Mouse (Mus musculus) neural tube, embryonic 11.5 days (tissue): ENCODE data around the gene Efcc1. TPM values are rescaled to one million over a fixed set of nuclear protein-coding genes. Genes with fewer than 3 reads are reported as not detected.

ENCODE experiments used
- ATAC-seq: fragments of 200-750 bp; cut with Nextera tagmentation; 2 replicates; pipeline ENCODE4 v1.8.0; 2017; ENCODE audit warnings: moderate number of reproducible peaks, mild to moderate bottlenecking, moderate TSS enrichment, moderate library complexity; ENCODE audit not compliant: insufficient read depth, low FRiP score, low TSS enrichment
- DNase-seq: peaks from one replicate; pipeline ENCODE4 v3.0.0-alpha.2; 2015; ENCODE audit warnings: low spot score
- H3K27ac ChIP-seq: fragments of 300-500 bp; sonication (generic); 2 replicates; pipeline ENCODE4 v1.5.1; 2014; ENCODE audit warnings: low read depth, mild to moderate bottlenecking, low read length
- H3K27me3 ChIP-seq: fragments of 300-500 bp; sonication (generic); 2 replicates; pipeline ENCODE4 v1.6.1; 2014; ENCODE audit warnings: mild to moderate bottlenecking, low read length, mixed read lengths; ENCODE audit not compliant: control insufficient read depth, insufficient read depth
- H3K36me3 ChIP-seq: fragments of 300-500 bp; sonication (generic); 2 replicates; pipeline ENCODE4 v1.6.1; 2014; ENCODE audit warnings: mild to moderate bottlenecking, low read length, moderate library complexity, mixed read lengths; ENCODE audit not compliant: control insufficient read depth, insufficient read depth
- H3K4me1 ChIP-seq: fragments of 300-500 bp; sonication (generic); 2 replicates; pipeline ENCODE4 v1.6.1; 2014; ENCODE audit warnings: low read length, mixed read lengths; ENCODE audit not compliant: control insufficient read depth, insufficient read depth
- H3K4me2 ChIP-seq: fragments of 300-500 bp; sonication (generic); 2 replicates; pipeline ENCODE4 v1.6.1; 2014; ENCODE audit warnings: low read depth, mild to moderate bottlenecking, moderate library complexity
- H3K4me3 ChIP-seq: fragments of 300-500 bp; sonication (generic); 2 replicates; pipeline ENCODE4 v1.5.1; 2014; ENCODE audit warnings: low read depth, low read length
- H3K9ac ChIP-seq: fragments of 300-500 bp; sonication (generic); 2 replicates; pipeline ENCODE4 v1.6.1; 2014; ENCODE audit warnings: mild to moderate bottlenecking, low read length
- H3K9me3 ChIP-seq: fragments of 300-500 bp; sonication (generic); 2 replicates; pipeline ENCODE4 v1.6.1; 2016; ENCODE audit warnings: low read length; ENCODE audit not compliant: control insufficient read depth
- WGBS: fragments of 180-500 bp; shearing (Covaris S2); extraction: QIAGEN DNeasy Blood & Tissue Kit; methylation state at CpG from one replicate; pipeline ENCODE4 v1.1.7; 2014; 5-methylcytosine and 5-hydroxymethylcytosine counted together
- polyA plus RNA-seq: library from polyadenylated mRNA; unstranded; fragments of >200 nt; fragmentation: Nextera tagmentation; extraction: Ambion mirVana; gene quantifications from 2 replicates; pipeline ENCODE4 v1.2.1, GENCODE M21; 2014

Efcc1 gene
- polyA plus RNA-seq, 1 experiment from 2014 or later, result 6.4 TPM

GRCm38 (mm10) chr6:87748078-87748477 lies 17.4 kb downstream of the Efcc1 start:
- 86% methylated on average over 2 of the region's 2 CpGs for WGBS
- H3K27me3 ChIP-seq, result no peaks in the 10 kb centered on the region

GRCm38 (mm10) chr6:87748531-87748930 lies 17.9 kb downstream of the Efcc1 start:
- H3K4me3 ChIP-seq, result no peak overlapping the region
- no peaks in the 10 kb centered on the region for H3K27me3 ChIP-seq
- no peaks in the 10 kb centered on the region for H3K36me3 ChIP-seq
- H3K4me1 ChIP-seq, result no peaks in the 10 kb centered on the region
- WGBS, result 89% methylated on average over 6 of the region's 6 CpGs
- H3K9ac ChIP-seq, result no peak overlapping the region
- no peak for DNase-seq
- no peak for ATAC-seq
- no peaks in the 10 kb centered on the region for H3K9me3 ChIP-seq
- H3K27ac ChIP-seq, result no peak overlapping the region
- H3K4me2 ChIP-seq, result no peak overlapping the region

More at GRCm38 (mm10) chr6:87748078-87748477, 17.4 kb downstream of the Efcc1 start:
- DNase-seq (no peak), ATAC-seq (no peak)
- Histone ChIP-seq H3K9me3 (no peaks in the 10 kb centered on the region), H3K9ac (no peak overlapping the region), H3K4me2 (no peak overlapping the region), H3K4me1 (no peaks in the 10 kb centered on the region), H3K27ac (no peak overlapping the region), H3K36me3 (no peaks in the 10 kb centered on the region), H3K4me3 (no peak overlapping the region)

- H3K27me3 ChIP-seq, result no peaks in the 10 kb centered on the region
- WGBS, result 90% methylated on average over 8 of the region's 8 CpGs
- ATAC-seq, result no peak
Measured at GRCm38 (mm10) chr6:87750184-87750910, 19.7 kb downstream of the Efcc1 start.

GRCm38 (mm10) chr6:87751574-87751973 lies 20.9 kb downstream of the Efcc1 start:
- no peaks in the 10 kb centered on the region for H3K9me3 ChIP-seq
- no peak overlapping the region for H3K27ac ChIP-seq
- no peaks in the 10 kb centered on the region for H3K27me3 ChIP-seq
- no peaks in the 10 kb centered on the region for H3K4me1 ChIP-seq
- ATAC-seq, result no peak
- no peak overlapping the region for H3K4me3 ChIP-seq
- H3K4me2 ChIP-seq, result no peak overlapping the region
- H3K9ac ChIP-seq, result no peak overlapping the region
- 88% methylated on average over 6 of the region's 6 CpGs for WGBS
- H3K36me3 ChIP-seq, result peaks cover 4% of the 10 kb centered on the region; the same call in 1 of the 2 replicates
- DNase-seq, result no peak

More at GRCm38 (mm10) chr6:87750184-87750910, 19.7 kb downstream of the Efcc1 start:
- Histone ChIP-seq H3K36me3 (no peaks in the 10 kb centered on the region), H3K4me3 (no peak overlapping the region), H3K4me1 (no peaks in the 10 kb centered on the region), H3K4me2 (no peak overlapping the region), H3K27ac (no peak overlapping the region), H3K9ac (no peak overlapping the region), H3K9me3 (no peaks in the 10 kb centered on the region)
- DNase-seq, result no peak

- H3K4me2 ChIP-seq, result no peak overlapping the region
- no peaks in the 10 kb centered on the region for H3K9me3 ChIP-seq
- peaks cover 4% of the 10 kb centered on the region; the same call in 1 of the 2 replicates for H3K36me3 ChIP-seq
- ATAC-seq (no peak), DNase-seq (no peak)
- no peaks in the 10 kb centered on the region for H3K4me1 ChIP-seq
- no peak overlapping the region for H3K4me3 ChIP-seq
- no peak overlapping the region for H3K27ac ChIP-seq
- 97% methylated on average over 4 of the region's 4 CpGs for WGBS
- no peaks in the 10 kb centered on the region for H3K27me3 ChIP-seq
- no peak overlapping the region for H3K9ac ChIP-seq
Measured at GRCm38 (mm10) chr6:87755196-87755595, 24.5 kb downstream of the Efcc1 start.

- H3K36me3 ChIP-seq, result peaks cover 4% of the 10 kb centered on the region; the same call in 1 of the 2 replicates
- DNase-seq, result no peak
- no peak overlapping the region for H3K4me3 ChIP-seq
- H3K27ac ChIP-seq, result no peak overlapping the region
- H3K9me3 ChIP-seq, result no peaks in the 10 kb centered on the region
- H3K27me3 ChIP-seq, result no peaks in the 10 kb centered on the region
- WGBS, result 87% methylated on average over 8 of the region's 8 CpGs
- H3K4me2 ChIP-seq, result no peak overlapping the region
- ATAC-seq, result no peak
- no peaks in the 10 kb centered on the region for H3K4me1 ChIP-seq
- H3K9ac ChIP-seq, result no peak overlapping the region
Measured at GRCm38 (mm10) chr6:87756896-87757295, 26.2 kb downstream of the Efcc1 start.

GRCm38 (mm10) chr6:87759404-87759803 lies 28.7 kb downstream of the Efcc1 start:
- no peak overlapping the region for H3K4me3 ChIP-seq
- H3K9me3 ChIP-seq, result no peaks in the 10 kb centered on the region
- H3K4me1 ChIP-seq, result no peaks in the 10 kb centered on the region
- no peaks in the 10 kb centered on the region for H3K27me3 ChIP-seq
- WGBS, result 78% methylated on average over 3 of the region's 3 CpGs
- H3K9ac ChIP-seq, result no peak overlapping the region
- no peak overlapping the region for H3K27ac ChIP-seq
- DNase-seq, result no peak
- H3K4me2 ChIP-seq, result no peak overlapping the region
- peaks cover 4% of the 10 kb centered on the region; the same call in 1 of the 2 replicates for H3K36me3 ChIP-seq
- ATAC-seq, result no peak

- DNase-seq (no peak), ATAC-seq (no peak)
- no peaks in the 10 kb centered on the region for H3K27me3 ChIP-seq
- H3K36me3 ChIP-seq, result peaks cover 4% of the 10 kb centered on the region; the same call in 1 of the 2 replicates
- no peak overlapping the region for H3K27ac ChIP-seq
- no peaks in the 10 kb centered on the region for H3K9me3 ChIP-seq
- no peak overlapping the region for H3K9ac ChIP-seq
- H3K4me3 ChIP-seq, result no peak overlapping the region
- H3K4me2 ChIP-seq, result no peak overlapping the region
- no peaks in the 10 kb centered on the region for H3K4me1 ChIP-seq
- 73% methylated on average over 3 of the region's 3 CpGs for WGBS
Measured at GRCm38 (mm10) chr6:87759850-87760249, 29.2 kb downstream of the Efcc1 start.

GRCm38 (mm10) chr6:87762161-87762560 lies 31.5 kb downstream of the Efcc1 start:
- H3K4me1 ChIP-seq, result no peaks in the 10 kb centered on the region
- ATAC-seq (no peak), DNase-seq (no peak)
- H3K36me3 ChIP-seq, result no peaks in the 10 kb centered on the region
- H3K4me2 ChIP-seq, result no peak overlapping the region
- no peak overlapping the region for H3K4me3 ChIP-seq
- H3K27me3 ChIP-seq, result no peaks in the 10 kb centered on the region
- H3K27ac ChIP-seq, result no peak overlapping the region
- 86% methylated on average over 5 of the region's 5 CpGs for WGBS
- no peak overlapping the region for H3K9ac ChIP-seq
- H3K9me3 ChIP-seq, result no peaks in the 10 kb centered on the region
